Mouse (Mus musculus) CH12.LX (cell line): Measurements from ENCODE around the gene Col4a2.

Experiments
- BHLHE40 ChIP-seq: IDR thresholded peaks from 2 replicates; pipeline ENCODE4 v1.6.1; 2011; ENCODE audit warnings: mild to moderate bottlenecking, low read depth, low read length, improper control_type of control experiment
- ETS1 ChIP-seq: conservative IDR thresholded peaks from 2 replicates; pipeline ENCODE4 v1.6.1; 2012; ENCODE audit warnings: low read depth, mild to moderate bottlenecking, inconsistent platforms, low read length, improper control_type of control experiment, moderate library complexity
- POLR2A ChIP-seq: IDR thresholded peaks from 2 replicates; pipeline ENCODE4 v1.6.1; 2011; ENCODE audit warnings: low read depth, mild to moderate bottlenecking, improper control_type of control experiment, low read length
- SIN3A ChIP-seq: IDR thresholded peaks from 2 replicates; pipeline ENCODE4 v1.6.1; 2012; ENCODE audit warnings: low read length, improper control_type of control experiment, inconsistent platforms
- TCF12 ChIP-seq: IDR thresholded peaks from 2 replicates; pipeline ENCODE4 v1.6.1; 2014; ENCODE audit warnings: low read depth, mild to moderate bottlenecking, inconsistent platforms, low read length, improper control_type of control experiment

DNA sequence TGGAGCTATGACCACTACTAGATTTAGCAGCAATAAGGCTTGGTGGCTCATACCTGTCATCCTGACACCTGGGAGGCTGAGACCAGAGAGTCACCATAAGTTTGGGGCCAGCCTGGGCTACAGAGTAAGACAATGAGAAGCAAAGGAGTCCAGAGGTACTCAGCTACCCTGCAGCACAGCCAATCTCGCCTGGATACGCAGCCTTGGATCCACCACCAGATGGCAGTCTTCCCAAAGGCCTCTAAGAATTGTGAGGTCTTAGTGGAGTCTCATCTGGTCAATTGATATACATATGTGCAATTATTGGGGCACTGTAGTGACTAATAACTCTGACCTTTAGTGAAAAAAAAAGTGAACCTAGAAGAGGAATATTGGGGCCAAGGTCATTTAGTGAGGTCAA is 107.0 kb downstream of the Col4a2 start:
- no peak for TF ChIP-seq TCF12
- TF ChIP-seq POLR2A = no peak
- no peak for TF ChIP-seq BHLHE40
- TF ChIP-seq ETS1 = no peak
- TF ChIP-seq SIN3A = no peak
